Mouse (Mus musculus) lung, adult 10 weeks (tissue): ENCODE results near the gene Npc1l1. TPM values are rescaled to one million over a fixed set of nuclear protein-coding genes. Genes with fewer than 3 reads are reported as not detected.

Experiments used
- polyA plus RNA-seq: library from polyadenylated mRNA; stranded (reverse); fragments of 350-450 nt; fragmentation: Illumina TruSeq; extraction: RNeasy Lipid Tissue Mini Kit (QIAGEN cat#74804); gene quantifications from one replicate; pipeline ENCODE4 v1.2.3, GENCODE M21; 2014; ENCODE audit warnings: low read depth, low replicate concordance; ENCODE audit not compliant: insufficient read depth

The Npc1l1 gene
- polyA plus RNA-seq: not detected

DNA sequence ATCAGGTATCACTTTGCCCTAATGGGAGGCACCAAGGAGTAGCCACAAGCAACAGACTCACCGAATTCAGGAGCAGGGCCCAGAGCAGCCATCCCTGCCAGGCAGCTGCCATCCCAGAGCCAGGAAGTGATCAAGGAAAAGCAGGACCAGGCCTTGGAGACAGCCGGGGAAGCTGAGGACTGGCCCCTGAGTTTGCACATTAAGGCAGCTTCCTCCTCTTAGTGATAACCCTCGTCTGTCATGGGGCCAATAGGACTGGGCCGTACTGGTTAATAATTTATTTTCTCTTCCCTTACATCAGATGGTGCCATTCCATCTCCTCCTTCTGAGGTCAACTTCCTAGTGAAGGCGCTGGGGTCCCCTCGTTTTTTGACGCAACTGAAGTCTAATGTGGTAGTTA lies at the start of gene Npc1l1:
Gene Npc1l1, minus strand, starts transcription at position 132 of the 400 bp plus-strand sequence.

GRCm38 (mm10) chr11:6274387-6275093 lies 44.6 kb upstream of the Npc1l1 start, which contains the start of gene Tmed4:
Tmed4 (minus strand) TSS chr11:6274870.

GRCm38 (mm10) chr11:6267320-6268254 lies 37.6 kb upstream of the Npc1l1 start, which contains the start of gene Ddx56:
Ddx56 (minus strand) TSS chr11:6267772.

GRCm38 (mm10) chr11:6200087-6200569 lies 29.8 kb downstream of the Npc1l1 start, which contains the start of gene Nudcd3:
Nudcd3 (minus strand) TSS chr11:6200415.

GRCm38 (mm10) chr11:6199410-6200086 lies 30.4 kb downstream of the Npc1l1 start, which contains the start of gene A730071L15Rik:
A730071L15Rik (plus strand) TSS chr11:6200029.

Other genes starting within 250 kb of the Npc1l1 start
- gene Camk2b, start 163.8 kb downstream of the Npc1l1 start, polyA plus RNA-seq: 1.4 TPM
- not detected for gene A730071L15Rik, start 30.1 kb downstream of the Npc1l1 start, polyA plus RNA-seq
- gene Nudcd3, start 29.7 kb downstream of the Npc1l1 start, polyA plus RNA-seq: 31.4 TPM
- 22.9 TPM for gene Ddx56, start 37.6 kb upstream of the Npc1l1 start, polyA plus RNA-seq
- 67.5 TPM for gene Tmed4, start 44.7 kb upstream of the Npc1l1 start, polyA plus RNA-seq
- gene Ogdh, start 61.5 kb upstream of the Npc1l1 start, polyA plus RNA-seq: 68.9 TPM
- gene Zmiz2, start 158.9 kb upstream of the Npc1l1 start, polyA plus RNA-seq: 15.7 TPM
- gene Ppia, start 185.3 kb upstream of the Npc1l1 start, polyA plus RNA-seq: 1,907 TPM
- gene H2afv, start 214.3 kb upstream of the Npc1l1 start, polyA plus RNA-seq: 125 TPM
- gene Purb, start 245.8 kb upstream of the Npc1l1 start, polyA plus RNA-seq: 17.3 TPM